Mouse (Mus musculus): Measurements from ENCODE around the gene Cdc26. TPM values are rescaled to one million over a fixed set of nuclear protein-coding genes. Genes with fewer than 3 reads are reported as not detected.

Gene Cdc26
- polyA plus RNA-seq, 1 experiment from 2014 or later, result 155 TPM

DNA sequence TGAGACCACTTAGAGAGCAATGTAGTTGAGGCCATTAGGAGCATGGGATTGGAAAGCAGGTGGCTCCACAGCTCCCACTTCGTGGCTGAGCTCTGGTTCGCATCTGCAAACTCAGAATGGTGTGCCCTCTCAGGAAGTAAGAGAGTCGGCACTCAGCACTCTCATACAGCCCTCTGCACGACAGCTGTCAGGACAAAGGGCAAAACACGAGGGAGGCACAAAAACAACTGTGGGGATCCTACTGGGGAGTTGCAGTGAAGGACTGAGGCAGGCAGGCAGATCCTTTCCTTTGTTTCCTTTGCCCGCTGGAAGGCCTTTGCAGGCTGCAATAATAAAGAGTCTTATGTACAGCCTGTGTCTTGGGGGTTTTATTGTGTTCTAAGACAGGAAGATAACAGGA, 15.0 kb downstream of the Cdc26 start:
- Histone ChIP-seq H3K36me3 (ENCODE audit: control insufficient read depth, insufficient read depth, low read length) (peaks cover 30% of the 10 kb centered on the region), H3K4me3 (ENCODE audit: low read depth, low read length) (no peak overlapping the region), H3K9me3 (ENCODE audit: control insufficient read depth, low read length) (no peaks in the 10 kb centered on the region), H3K4me1 (replicated peaks; ENCODE audit: control insufficient read depth, insufficient read depth, low read length) (no peaks in the 10 kb centered on the region), H3K27me3 (replicated peaks; ENCODE audit: control insufficient read depth, insufficient read depth, low read length) (no peaks in the 10 kb centered on the region), H3K4me2 (no peak overlapping the region), H3K27ac (ENCODE audit: low read depth, low read length) (no peak overlapping the region), H3K9ac (ENCODE audit: low read depth, low read length) (no peak overlapping the region)
- no peak for ATAC-seq (replicated peaks; ENCODE audit: low FRiP score)
- no peak for DNase-seq (ENCODE audit: low spot score)
- 77% methylated on average over 6 of the region's 6 CpGs for WGBS

GRCm38 (mm10) chr4:62391892-62392291, 16.6 kb downstream of the Cdc26 start:
- H3K27ac ChIP-seq (ENCODE audit: low read depth, low read length), result no peak overlapping the region
- no peak overlapping the region for H3K9ac ChIP-seq (ENCODE audit: low read depth, low read length)
- DNase-seq (ENCODE audit: low spot score) (no peak), ATAC-seq (replicated peaks; ENCODE audit: low FRiP score) (no peak)
- no peaks in the 10 kb centered on the region for H3K27me3 ChIP-seq (replicated peaks; ENCODE audit: control insufficient read depth, insufficient read depth, low read length)
- 82% methylated on average over 7 of the region's 7 CpGs for WGBS
- H3K36me3 ChIP-seq (ENCODE audit: control insufficient read depth, insufficient read depth, low read length), result peaks cover 24% of the 10 kb centered on the region
- H3K9me3 ChIP-seq (ENCODE audit: control insufficient read depth, low read length), result no peaks in the 10 kb centered on the region
- H3K4me2 ChIP-seq, result no peak overlapping the region
- H3K4me1 ChIP-seq (replicated peaks; ENCODE audit: control insufficient read depth, insufficient read depth, low read length), result no peaks in the 10 kb centered on the region
- no peak overlapping the region for H3K4me3 ChIP-seq (ENCODE audit: low read depth, low read length)

DNA sequence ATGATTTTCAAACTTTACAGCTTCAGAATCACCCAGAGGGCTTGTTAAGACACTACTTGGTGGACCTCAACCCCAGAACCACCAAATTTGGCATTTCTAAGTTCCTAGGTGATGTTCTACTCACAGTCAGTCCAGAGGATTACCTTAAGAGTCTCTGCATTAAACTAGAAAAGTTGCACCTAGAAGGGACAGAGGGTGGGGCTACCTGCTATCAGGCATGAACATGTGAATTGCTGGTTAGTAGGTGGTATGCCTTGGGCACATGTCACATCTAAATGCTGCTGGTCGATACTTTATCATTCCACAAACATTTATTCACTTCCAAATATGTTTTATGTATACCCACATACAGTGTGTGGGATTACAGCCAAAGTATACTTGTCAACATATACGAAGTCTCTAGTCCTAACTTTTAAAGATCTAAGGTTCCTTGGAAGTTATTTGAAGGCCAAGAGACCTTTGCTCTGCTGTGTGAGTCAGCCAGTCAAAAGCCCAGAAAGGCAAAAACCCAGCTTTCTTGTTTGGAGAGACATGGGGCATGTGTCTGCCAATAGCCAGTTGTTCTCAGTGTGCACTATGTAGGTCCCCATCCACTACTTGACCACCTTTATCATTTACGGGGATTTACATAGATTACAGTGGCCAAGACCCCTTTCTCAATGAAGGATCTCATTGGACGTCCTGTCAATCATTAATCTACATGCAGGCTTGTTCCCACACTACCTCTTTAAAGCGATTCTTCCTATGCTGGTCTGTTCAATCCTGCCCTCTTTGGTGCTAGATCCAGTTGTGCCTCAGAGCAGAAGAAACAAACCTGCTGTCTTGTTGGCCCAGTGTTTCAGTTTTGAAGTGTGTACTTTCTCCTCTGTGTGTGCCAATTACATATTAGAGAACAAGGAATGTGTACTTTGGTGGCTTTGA, 18.6 kb downstream of the Cdc26 start:
- no peak for DNase-seq (ENCODE audit: low spot score)
- 71% methylated on average over 5 of the region's 5 CpGs for WGBS
- ATAC-seq (replicated peaks; ENCODE audit: low FRiP score), result peak; percentile 29; the same call in 1 of the 2 replicates
- peaks cover 23% of the 10 kb centered on the region for H3K36me3 ChIP-seq (ENCODE audit: control insufficient read depth, insufficient read depth, low read length)
- no peaks in the 10 kb centered on the region for H3K9me3 ChIP-seq (ENCODE audit: control insufficient read depth, low read length)
- no peaks in the 10 kb centered on the region for H3K4me1 ChIP-seq (replicated peaks; ENCODE audit: control insufficient read depth, insufficient read depth, low read length)
- H3K4me3 ChIP-seq (ENCODE audit: low read depth, low read length), result no peak overlapping the region
- no peak overlapping the region for H3K4me2 ChIP-seq
- H3K27me3 ChIP-seq (replicated peaks; ENCODE audit: control insufficient read depth, insufficient read depth, low read length), result no peaks in the 10 kb centered on the region
- no peak overlapping the region for H3K9ac ChIP-seq (ENCODE audit: low read depth, low read length)
- no peak overlapping the region for H3K27ac ChIP-seq (ENCODE audit: low read depth, low read length)

GRCm38 (mm10) chr4:62385439-62385838, 23.0 kb downstream of the Cdc26 start:
- ATAC-seq (replicated peaks; ENCODE audit: low FRiP score) (no peak), DNase-seq (ENCODE audit: low spot score) (no peak)
- 92% methylated on average over 7 of the region's 7 CpGs for WGBS
- no peak overlapping the region for H3K4me2 ChIP-seq
- H3K9ac ChIP-seq (ENCODE audit: low read depth, low read length), result no peak overlapping the region
- H3K27me3 ChIP-seq (replicated peaks; ENCODE audit: control insufficient read depth, insufficient read depth, low read length), result no peaks in the 10 kb centered on the region
- no peak overlapping the region for H3K4me3 ChIP-seq (ENCODE audit: low read depth, low read length)
- no peaks in the 10 kb centered on the region for H3K9me3 ChIP-seq (ENCODE audit: control insufficient read depth, low read length)
- H3K27ac ChIP-seq (ENCODE audit: low read depth, low read length), result no peak overlapping the region
- peaks cover 17% of the 10 kb centered on the region for H3K36me3 ChIP-seq (ENCODE audit: control insufficient read depth, insufficient read depth, low read length)
- peaks cover 2% of the 10 kb centered on the region; the same call in 1 of the 2 replicates for H3K4me1 ChIP-seq (replicated peaks; ENCODE audit: control insufficient read depth, insufficient read depth, low read length)

DNA sequence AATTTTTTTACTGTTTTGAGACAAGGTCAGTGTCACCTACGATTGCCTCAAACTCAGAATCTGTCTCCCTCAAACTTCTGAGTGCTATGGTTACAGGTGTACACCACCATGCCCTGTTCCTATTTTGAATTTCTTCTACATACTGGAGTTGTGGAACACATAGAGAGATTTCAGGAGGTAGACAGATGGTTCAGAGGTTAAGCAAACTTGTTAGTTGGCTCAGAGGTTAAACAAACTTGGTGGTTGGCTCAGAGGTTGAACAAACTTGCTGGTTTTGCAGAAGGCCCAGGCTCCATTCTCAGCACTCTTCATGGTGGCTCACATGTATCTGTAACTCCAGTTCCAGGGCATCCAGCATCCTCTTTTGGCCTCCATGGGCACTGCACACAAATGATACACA, 24.3 kb downstream of the Cdc26 start:
- 82% methylated on average over 1 of the region's 1 CpGs for WGBS
- peak; percentile 22; the same call in 1 of the 2 replicates for ATAC-seq (replicated peaks; ENCODE audit: low FRiP score)
- Histone ChIP-seq H3K9ac (ENCODE audit: low read depth, low read length) (no peak overlapping the region), H3K4me2 (no peak overlapping the region), H3K9me3 (ENCODE audit: control insufficient read depth, low read length) (no peaks in the 10 kb centered on the region), H3K27ac (ENCODE audit: low read depth, low read length) (no peak overlapping the region), H3K4me1 (replicated peaks; ENCODE audit: control insufficient read depth, insufficient read depth, low read length) (peaks cover 5% of the 10 kb centered on the region; the same call in 1 of the 2 replicates), H3K36me3 (ENCODE audit: control insufficient read depth, insufficient read depth, low read length) (peaks cover 14% of the 10 kb centered on the region), H3K27me3 (replicated peaks; ENCODE audit: control insufficient read depth, insufficient read depth, low read length) (no peaks in the 10 kb centered on the region), H3K4me3 (ENCODE audit: low read depth, low read length) (no peak overlapping the region)
- no peak for DNase-seq (ENCODE audit: low spot score)

GRCm38 (mm10) chr4:62383752-62384151, 24.7 kb downstream of the Cdc26 start:
- 0 out of 2 replicates have a peak, but pooled peaks have one; percentile 6 for ATAC-seq (replicated peaks; ENCODE audit: low FRiP score)

GRCm38 (mm10) chr4:62383207-62383606, 25.2 kb downstream of the Cdc26 start:
- Histone ChIP-seq H3K4me1 (replicated peaks; ENCODE audit: control insufficient read depth, insufficient read depth, low read length) (peaks cover 5% of the 10 kb centered on the region; the same call in 1 of the 2 replicates), H3K27ac (ENCODE audit: low read depth, low read length) (no peak overlapping the region), H3K4me3 (ENCODE audit: low read depth, low read length) (no peak overlapping the region), H3K9ac (ENCODE audit: low read depth, low read length) (no peak overlapping the region), H3K27me3 (replicated peaks; ENCODE audit: control insufficient read depth, insufficient read depth, low read length) (no peaks in the 10 kb centered on the region), H3K9me3 (ENCODE audit: control insufficient read depth, low read length) (no peaks in the 10 kb centered on the region), H3K36me3 (ENCODE audit: control insufficient read depth, insufficient read depth, low read length) (peaks cover 8% of the 10 kb centered on the region; the same call in 1 of the 2 replicates), H3K4me2 (no peak overlapping the region)
- DNase-seq (ENCODE audit: low spot score) (no peak), ATAC-seq (replicated peaks; ENCODE audit: low FRiP score) (no peak)
- WGBS, result 76% methylated on average over 6 of the region's 6 CpGs

More at GRCm38 (mm10) chr4:62383752-62384151, 24.7 kb downstream of the Cdc26 start:
- 80% methylated on average over 7 of the region's 7 CpGs for WGBS
- Histone ChIP-seq H3K27me3 (replicated peaks; ENCODE audit: control insufficient read depth, insufficient read depth, low read length) (no peaks in the 10 kb centered on the region), H3K4me1 (replicated peaks; ENCODE audit: control insufficient read depth, insufficient read depth, low read length) (peaks cover 5% of the 10 kb centered on the region; the same call in 1 of the 2 replicates), H3K36me3 (ENCODE audit: control insufficient read depth, insufficient read depth, low read length) (peaks cover 14% of the 10 kb centered on the region), H3K4me2 (peak overlapping the region; percentile 31; the same call in 1 of the 2 replicates), H3K9me3 (ENCODE audit: control insufficient read depth, low read length) (no peaks in the 10 kb centered on the region), H3K27ac (ENCODE audit: low read depth, low read length) (no peak overlapping the region), H3K9ac (ENCODE audit: low read depth, low read length) (no peak overlapping the region), H3K4me3 (ENCODE audit: low read depth, low read length) (no peak overlapping the region)
- DNase-seq (ENCODE audit: low spot score), result no peak

DNA sequence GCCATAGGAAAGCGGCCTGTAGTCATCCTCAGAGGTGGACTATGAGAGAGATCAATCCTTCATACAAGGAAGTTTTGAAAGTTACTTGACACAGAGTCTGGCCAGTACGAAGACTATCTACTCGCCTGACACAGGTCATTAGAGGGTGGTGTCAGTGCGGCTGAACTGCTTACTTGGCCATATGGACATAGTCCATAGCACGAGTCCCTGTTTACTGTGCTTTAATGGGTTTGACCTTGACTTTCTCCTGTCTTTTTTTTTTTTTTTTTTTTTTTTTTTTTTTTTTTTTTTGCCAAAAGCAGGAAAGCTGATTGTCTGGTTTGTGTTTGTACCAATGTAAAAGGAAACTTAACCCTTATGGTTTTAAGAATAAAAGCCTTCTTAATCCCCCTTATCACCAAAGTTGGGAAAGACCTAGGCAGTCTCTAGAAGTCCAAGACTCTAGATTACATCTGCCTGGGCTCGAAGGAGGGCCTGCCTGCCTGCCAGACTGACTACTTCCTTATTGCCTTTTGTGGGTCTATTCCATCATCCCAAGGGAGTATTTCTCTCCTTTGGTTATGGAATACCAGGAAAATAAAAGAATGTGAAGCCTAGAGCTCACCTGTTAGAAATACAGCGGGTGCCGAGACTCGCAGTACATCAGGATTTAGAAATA, 28.6 kb downstream of the Cdc26 start:
- peaks cover 8% of the 10 kb centered on the region for H3K4me1 ChIP-seq (replicated peaks; ENCODE audit: control insufficient read depth, insufficient read depth, low read length)
- WGBS, result 74% methylated on average over 9 of the region's 9 CpGs

More for the DNA sequence above, 28.6 kb downstream of the Cdc26 start:
- H3K27ac ChIP-seq (ENCODE audit: low read depth, low read length), result no peak overlapping the region
- H3K36me3 ChIP-seq (ENCODE audit: control insufficient read depth, insufficient read depth, low read length), result no peaks in the 10 kb centered on the region
- ATAC-seq (replicated peaks; ENCODE audit: low FRiP score) (no peak), DNase-seq (ENCODE audit: low spot score) (no peak)
- no peaks in the 10 kb centered on the region for H3K27me3 ChIP-seq (replicated peaks; ENCODE audit: control insufficient read depth, insufficient read depth, low read length)
- no peak overlapping the region for H3K4me2 ChIP-seq
- H3K4me3 ChIP-seq (ENCODE audit: low read depth, low read length), result no peak overlapping the region
- no peaks in the 10 kb centered on the region for H3K9me3 ChIP-seq (ENCODE audit: control insufficient read depth, low read length)
- H3K9ac ChIP-seq (ENCODE audit: low read depth, low read length), result no peak overlapping the region

Measured in liver, embryonic 11.5 days (tissue).